Mouse (Mus musculus): Measurements from ENCODE around the gene Slc52a3. TPM values are rescaled to one million over a fixed set of nuclear protein-coding genes. Genes with fewer than 3 reads are reported as not detected.

Slc52a3 gene
- total and polyA plus RNA-seq, 3 experiments: 14.8 to 17.0 TPM; not detected in 1

DNA sequence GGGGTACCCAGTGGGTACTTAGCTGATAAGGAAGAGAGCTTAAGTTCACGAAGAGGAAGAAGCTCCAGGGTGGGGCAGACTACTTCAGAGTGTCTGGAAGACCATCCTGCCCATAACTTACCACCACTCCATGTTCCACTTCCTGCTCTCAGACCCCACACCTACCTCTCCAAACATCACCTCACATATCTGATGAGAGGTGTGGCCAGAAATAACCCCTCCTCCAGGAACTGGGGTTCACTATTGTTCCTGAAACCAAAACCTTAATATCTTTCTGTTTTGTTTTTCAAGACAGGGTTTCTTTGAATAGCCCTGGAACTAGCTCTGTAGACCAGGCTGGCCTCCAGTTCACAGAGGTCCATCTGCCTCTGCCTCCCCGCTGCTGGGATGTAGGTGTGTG, 28.5 kb upstream of the Slc52a3 start:
- DNase-seq (ENCODE audit: low read depth, low spot score): peak; percentile 33
- H3K9ac ChIP-seq (ENCODE audit: control insufficient read depth, low read depth, low read length, poor library complexity, severe bottlenecking): no peak overlapping the region
- H3K79me2 ChIP-seq (ENCODE audit: control insufficient read depth, insufficient read depth, low read length, poor library complexity): no peaks in the 10 kb centered on the region
- H3K4me3 ChIP-seq (ENCODE audit: control insufficient read depth in 1 of 2, insufficient read depth in 1 of 2, low read depth in 2 of 2, low read length in 2 of 2): no peak overlapping the region
- no peaks in the 10 kb centered on the region for H3K9me3 ChIP-seq (replicated peaks; ENCODE audit: insufficient read depth, low read length)
- no peak overlapping the region for H3K27ac ChIP-seq (ENCODE audit: control insufficient read depth, low read depth, low read length)
- no peak for TF ChIP-seq JUND (IDR thresholded peaks at IDR 0.05; ENCODE audit: low read depth, low read length)
- TF ChIP-seq GATA1 (IDR thresholded peaks at IDR 0.05; ENCODE audit: low read depth, low read length): no peak
- no peak for TF ChIP-seq SMC3 (IDR thresholded peaks at IDR 0.05; ENCODE audit: low read depth, low read length)
- TF ChIP-seq SIN3A (IDR thresholded peaks at IDR 0.05; ENCODE audit: low read length): no peak
- TF ChIP-seq CTCF (IDR thresholded peaks at IDR 0.05 in 2 of 3, conservative IDR thresholded peaks at IDR 0.05 in 1 of 3; ENCODE audit: control insufficient read depth in 1 of 3, insufficient read depth in 1 of 3, low read depth in 2 of 3, low read length in 3 of 3, poor library complexity in 1 of 3, severe bottlenecking in 1 of 3): no peak
- TF ChIP-seq ZNF384 (IDR thresholded peaks at IDR 0.05; ENCODE audit: low read depth, low read length): no peak
- TF ChIP-seq MYB (IDR thresholded peaks at IDR 0.05; ENCODE audit: low read depth, low read length): no peak
- no peak for TF ChIP-seq MEF2A (IDR thresholded peaks at IDR 0.05; ENCODE audit: extremely low read depth, insufficient replicate concordance, low read depth, low read length, poor library complexity, severe bottlenecking)
- TF ChIP-seq CHD2 (IDR thresholded peaks at IDR 0.05; ENCODE audit: low read length): no peak
- TF ChIP-seq CHD1 (IDR thresholded peaks at IDR 0.05; ENCODE audit: low read depth, low read length): no peak
- TF ChIP-seq POLR2AphosphoS5 (IDR thresholded peaks at IDR 0.05; ENCODE audit: borderline replicate concordance, low read depth, low read length): no peak
- H3K36me3 ChIP-seq (ENCODE audit: control insufficient read depth in 1 of 2, insufficient read depth in 2 of 2, low read length in 2 of 2): peaks cover 0 to 2% of the 10 kb centered on the region in 2 experiments; a peak in 1 of 4 replicates
- peaks cover 0 to 7% of the 10 kb centered on the region in 2 experiments; a peak in 1 of 4 replicates for H3K4me1 ChIP-seq (ENCODE audit: control insufficient read depth in 1 of 2, insufficient read depth in 2 of 2, low read length in 2 of 2)
- H3K27me3 ChIP-seq (ENCODE audit: control insufficient read depth in 1 of 2, insufficient read depth in 2 of 2, low read length in 2 of 2): no peaks in the 10 kb centered on the region

DNA sequence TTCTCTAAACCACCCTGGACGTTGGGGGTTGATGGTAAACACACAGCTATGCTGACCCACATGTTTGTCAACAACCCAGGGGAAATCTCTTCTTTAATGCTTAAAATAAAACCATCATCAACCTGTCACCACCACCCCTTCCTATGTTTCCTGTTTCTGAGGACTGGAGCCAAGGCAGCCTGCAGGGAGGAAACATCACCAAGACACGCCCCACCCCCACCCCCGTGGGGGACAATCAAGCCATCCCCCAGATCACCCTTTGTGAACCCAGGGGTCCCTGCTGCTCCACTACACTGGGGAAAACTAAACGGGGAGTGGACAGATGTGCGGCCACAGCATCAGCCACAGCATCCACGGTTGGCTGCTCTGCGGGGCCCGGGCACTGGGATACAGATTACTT, 27.9 kb upstream of the Slc52a3 start:
- Histone ChIP-seq H3K27me3 (ENCODE audit: control insufficient read depth in 1 of 2, insufficient read depth in 2 of 2, low read length in 2 of 2) (no peaks in the 10 kb centered on the region), H3K27ac (ENCODE audit: control insufficient read depth, low read depth, low read length) (no peak overlapping the region), H3K4me1 (ENCODE audit: control insufficient read depth in 1 of 2, insufficient read depth in 2 of 2, low read length in 2 of 2) (peaks cover 0 to 7% of the 10 kb centered on the region in 2 experiments; a peak in 1 of 4 replicates), H3K9ac (ENCODE audit: control insufficient read depth, low read depth, low read length, poor library complexity, severe bottlenecking) (no peak overlapping the region), H3K4me3 (ENCODE audit: control insufficient read depth in 1 of 2, insufficient read depth in 1 of 2, low read depth in 2 of 2, low read length in 2 of 2) (no peak overlapping the region), H3K9me3 (replicated peaks; ENCODE audit: insufficient read depth, low read length) (no peaks in the 10 kb centered on the region), H3K79me2 (ENCODE audit: control insufficient read depth, insufficient read depth, low read length, poor library complexity) (no peaks in the 10 kb centered on the region), H3K36me3 (ENCODE audit: control insufficient read depth in 1 of 2, insufficient read depth in 2 of 2, low read length in 2 of 2) (peaks cover 0 to 2% of the 10 kb centered on the region in 2 experiments; a peak in 1 of 4 replicates)
- DNase-seq (ENCODE audit: low read depth, low spot score): no peak
- TF ChIP-seq MXI1 (IDR thresholded peaks at IDR 0.05; ENCODE audit: low read depth, low read length) (no peak), POLR2AphosphoS2 (IDR thresholded peaks at IDR 0.05; ENCODE audit: low read length) (no peak), E2F4 (IDR thresholded peaks at IDR 0.05; ENCODE audit: borderline replicate concordance, low read depth, low read length) (no peak), GABPA (IDR thresholded peaks at IDR 0.05; ENCODE audit: low read depth, low read length) (no peak), RCOR1 (IDR thresholded peaks at IDR 0.05; ENCODE audit: low read depth, low read length) (no peak), POLR2A (IDR thresholded peaks at IDR 0.05; ENCODE audit: control insufficient read depth in 1 of 2, insufficient read depth in 1 of 2, low read depth in 1 of 2, low read length in 2 of 2, poor library complexity in 1 of 2) (no peak), MAX (IDR thresholded peaks at IDR 0.05; ENCODE audit: low read length) (no peak), CHD1 (IDR thresholded peaks at IDR 0.05; ENCODE audit: low read depth, low read length) (no peak), ETS1 (IDR thresholded peaks at IDR 0.05; ENCODE audit: low read depth, low read length) (no peak), ELF1 (IDR thresholded peaks at IDR 0.05; ENCODE audit: low read depth, low read length) (no peak), USF2 (IDR thresholded peaks at IDR 0.05; ENCODE audit: borderline replicate concordance in 1 of 2, insufficient read depth in 1 of 2, low read depth in 1 of 2, low read length in 2 of 2) (no peak), MYB (IDR thresholded peaks at IDR 0.05; ENCODE audit: low read depth, low read length) (no peak), JUND (IDR thresholded peaks at IDR 0.05; ENCODE audit: low read depth, low read length) (no peak), UBTF (IDR thresholded peaks at IDR 0.05; ENCODE audit: borderline replicate concordance, insufficient read depth, low read depth, low read length) (no peak), SIN3A (IDR thresholded peaks at IDR 0.05; ENCODE audit: low read length) (no peak), TBP (IDR thresholded peaks at IDR 0.05; ENCODE audit: low read depth, low read length) (no peak), ZC3H11A (IDR thresholded peaks at IDR 0.05; ENCODE audit: low read depth, low read length) (no peak), ZKSCAN1 (IDR thresholded peaks at IDR 0.05; ENCODE audit: low read depth, low read length) (no peak), HCFC1 (IDR thresholded peaks at IDR 0.05; ENCODE audit: low read depth, low read length) (no peak), NRF1 (IDR thresholded peaks at IDR 0.05; ENCODE audit: insufficient read depth, low read depth, low read length, poor library complexity, severe bottlenecking) (no peak)
